ENCODE assay signal across 11 mouse cellular contexts in genomic region chr15:8815277-8815676, GRCm38 (mm10).
A peak's percentile ranks its signal among the peaks of the same experiment; 100 is the strongest.
DNase-seq lines count a peak whose midpoint lies in the region; ATAC-seq lines count a peak whose summit lies in the region.
"Had no signal": no experiment of that assay in that cellular context is flagged by ENCODE, and none has a peak within 500 bp of the region (broad histone marks: within the 10 kb centered on the region; RNA-seq: fewer than 3 reads in every experiment).

No protein-coding gene starts in this region.

- peaks cover 30% of the 10 kb centered on the region for H3K4me1 ChIP-seq in forebrain, embryonic 12.5 days
- 0 out of 2 replicates have a peak, but pooled peaks cover 3% of the 10 kb centered on the region for H3K4me1 ChIP-seq in hindbrain, embryonic 16.5 days (ENCODE audit: control insufficient read depth, insufficient read depth, low read depth, low read length)
- peaks cover 24% of the 10 kb centered on the region for H3K4me1 ChIP-seq in neural tube, embryonic 13.5 days (replicated peaks)

- H3K27me3 ChIP-seq in forebrain, embryonic 12.5 days = no peaks in the 10 kb centered on the region
- H3K27me3 ChIP-seq in hindbrain, embryonic 16.5 days (replicated peaks; ENCODE audit: control insufficient read depth, insufficient read depth, low read length) = no peaks in the 10 kb centered on the region
- no peaks in the 10 kb centered on the region for H3K27me3 ChIP-seq in neural tube, embryonic 13.5 days

- H3K9ac ChIP-seq in forebrain, embryonic 12.5 days = no peak overlapping the region
- H3K9ac ChIP-seq in hindbrain, embryonic 16.5 days (ENCODE audit: low read depth, low read length) = no peak overlapping the region
- H3K9ac ChIP-seq in neural tube, embryonic 13.5 days = no peak overlapping the region

- DNase-seq in layer of hippocampus, adult 9-11 months = peak; percentile 47
- DNase-seq in layer of hippocampus, postnatal 36 days = no peak
- DNase-seq in kidney, adult 9 months = no peak
- no peak for DNase-seq in adrenal gland, postnatal 36 days
- DNase-seq: kidney, adult 8-10 months; thymus, postnatal 14 days had no signal

- H3K9me3 ChIP-seq in forebrain, embryonic 12.5 days = no peaks in the 10 kb centered on the region
- no peaks in the 10 kb centered on the region for H3K9me3 ChIP-seq in hindbrain, embryonic 16.5 days (ENCODE audit: control insufficient read depth, low read length)
- H3K9me3 ChIP-seq in neural tube, embryonic 13.5 days = no peaks in the 10 kb centered on the region

- peak; percentile 77; the same call in 1 of the 2 replicates for ATAC-seq in forebrain, embryonic 12.5 days (ENCODE audit: low FRiP score)
- peak; percentile 86 for ATAC-seq in hindbrain, embryonic 16.5 days
- ATAC-seq in neural tube, embryonic 13.5 days (ENCODE audit: low read depth) = peak; percentile 62
- ATAC-seq in megakaryocyte, adult 5-6 weeks (ENCODE audit: poor library complexity, severe bottlenecking) = no peak
- ATAC-seq: lung, postnatal 0 days had no signal

- H3K4me3 ChIP-seq in forebrain, embryonic 12.5 days (replicated peaks) = no peak overlapping the region
- no peak overlapping the region for H3K4me3 ChIP-seq in hindbrain, embryonic 16.5 days (ENCODE audit: low read length)
- no peak overlapping the region for H3K4me3 ChIP-seq in neural tube, embryonic 13.5 days

- no peak overlapping the region for H3K4me2 ChIP-seq in forebrain, embryonic 12.5 days
- H3K4me2 ChIP-seq in hindbrain, embryonic 16.5 days (ENCODE audit: low read length) = no peak overlapping the region
- H3K4me2 ChIP-seq in neural tube, embryonic 13.5 days = no peak overlapping the region

- WGBS in forebrain, embryonic 12.5 days = 11% methylated on average over 6 of the region's 6 CpGs
- 14% methylated on average over 6 of the region's 6 CpGs for whole genome bisulfite sequencing in hindbrain, embryonic 16.5 days
- 21% methylated on average over 6 of the region's 6 CpGs for WGBS in neural tube, embryonic 13.5 days

- H3K36me3 ChIP-seq in forebrain, embryonic 12.5 days (replicated peaks) = no peaks in the 10 kb centered on the region
- H3K36me3 ChIP-seq in hindbrain, embryonic 16.5 days (ENCODE audit: control insufficient read depth, insufficient read depth, low read length) = no peaks in the 10 kb centered on the region
- no peaks in the 10 kb centered on the region for H3K36me3 ChIP-seq in neural tube, embryonic 13.5 days

- H3K27ac ChIP-seq in forebrain, embryonic 12.5 days = 0 out of 2 replicates have a peak overlapping the region, but pooled peaks have one; percentile 69
- H3K27ac ChIP-seq in hindbrain, embryonic 16.5 days (ENCODE audit: low read depth, low read length) = no peak overlapping the region; the same call in 1 of the 2 replicates
- peak overlapping the region; percentile 55; the same call in 1 of the 2 replicates for H3K27ac ChIP-seq in neural tube, embryonic 13.5 days (replicated peaks)
